Mouse (Mus musculus) frontal cortex, postnatal 14 days (tissue): ENCODE results near the gene Jade1.

ENCODE experiments used
- DNase-seq, 2 experiments: peaks; one replicate each; pipeline ENCODE4 v3.0.0; 2022; ENCODE audit warnings: low spot score in 2 of 2

Gene Jade1

DNA sequence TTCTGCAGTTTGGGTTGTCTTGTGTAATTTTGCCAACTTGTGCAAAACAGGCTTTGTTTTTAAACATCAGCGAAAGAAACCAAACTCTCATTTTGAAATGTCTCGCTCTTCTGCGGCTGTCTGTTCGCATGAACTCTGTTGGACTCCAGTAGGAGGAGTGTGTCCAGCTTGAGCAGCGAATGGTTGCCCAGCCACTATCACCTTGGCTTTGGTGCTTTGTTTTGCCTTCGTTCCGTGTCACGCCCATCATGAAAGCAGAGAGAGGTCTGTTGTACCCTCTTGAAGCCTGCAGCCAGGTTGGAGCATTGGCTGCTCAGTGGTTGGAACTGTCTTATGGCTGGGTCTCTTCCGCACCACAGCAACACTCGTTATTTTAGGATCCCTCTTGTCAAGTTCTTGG lies 43.7 kb downstream of the Jade1 start:
- DNase-seq, result no peak

DNA sequence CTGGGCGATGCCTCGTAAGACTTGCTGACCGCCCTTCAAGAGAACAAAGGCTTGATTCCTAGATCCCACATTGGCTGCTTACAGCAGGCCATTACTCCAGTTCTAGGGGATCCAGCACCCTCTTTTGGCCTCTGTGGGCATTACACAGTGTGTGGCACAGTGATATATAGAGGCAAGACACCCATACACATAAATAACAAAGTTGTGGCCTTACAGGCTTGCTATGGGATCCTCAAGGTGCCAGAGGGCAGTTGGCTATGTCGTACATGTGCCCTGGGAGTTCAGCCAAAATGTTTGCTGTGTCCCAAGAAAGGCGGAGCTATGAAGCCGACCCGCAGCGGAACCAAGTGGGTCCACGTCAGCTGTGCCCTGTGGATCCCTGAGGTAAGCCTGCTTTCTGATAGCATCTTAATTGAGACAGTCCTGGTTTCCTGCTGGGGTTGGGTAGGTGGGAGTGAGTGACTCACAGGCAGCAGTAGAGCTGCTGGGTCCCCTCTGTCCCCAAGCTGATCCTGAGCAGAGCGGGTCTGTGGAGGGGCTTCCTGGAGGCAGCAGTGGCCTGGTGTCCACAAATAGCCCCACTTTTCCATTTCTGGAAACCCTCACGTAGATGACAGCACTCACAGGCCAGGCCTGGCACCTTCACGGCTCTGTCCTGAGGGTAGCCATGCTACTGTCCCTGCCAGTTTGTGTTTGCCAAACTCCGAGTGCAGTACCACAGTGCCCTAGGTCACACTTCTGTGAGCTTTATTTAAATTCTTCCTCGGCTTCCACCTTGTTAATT lies 44.5 kb downstream of the Jade1 start:
- no peak for DNase-seq

DNA sequence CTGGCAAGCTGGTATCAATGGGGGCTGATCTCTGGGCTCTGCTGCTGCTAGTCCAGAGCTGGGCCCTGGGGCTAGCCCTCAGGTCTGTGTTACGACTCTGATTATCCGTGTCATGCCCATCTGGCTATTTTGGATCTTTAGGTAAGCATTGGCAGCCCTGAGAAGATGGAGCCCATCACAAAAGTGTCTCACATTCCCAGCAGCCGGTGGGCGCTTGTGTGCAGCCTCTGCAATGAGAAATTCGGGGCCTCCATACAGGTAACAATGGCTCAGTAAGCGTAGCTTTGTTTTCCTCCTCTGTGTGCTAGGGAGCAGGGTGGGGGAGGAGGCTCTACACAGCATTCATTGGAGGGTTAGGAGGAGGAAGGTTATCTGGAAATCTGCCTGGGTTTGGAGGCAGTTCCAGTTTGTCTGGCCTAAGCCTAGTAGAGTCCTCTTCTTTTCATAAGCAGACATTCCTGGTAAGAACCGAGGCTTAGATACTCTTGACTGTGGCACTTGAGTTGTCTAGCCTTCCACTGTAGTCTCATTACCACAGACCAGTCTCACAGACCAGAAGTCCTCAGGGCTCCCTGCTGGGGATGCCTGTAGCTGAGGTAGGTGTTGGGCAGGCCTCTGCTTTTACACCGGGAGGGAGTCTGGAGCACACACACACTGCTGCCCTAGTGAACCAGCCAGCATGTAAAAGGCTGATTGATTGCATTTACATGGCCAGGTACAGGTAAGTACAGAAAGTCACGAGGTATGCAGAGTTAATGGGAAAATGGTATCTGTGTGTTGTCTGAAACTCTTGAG lies 45.9 kb downstream of the Jade1 start:
- DNase-seq, result no peak

DNA sequence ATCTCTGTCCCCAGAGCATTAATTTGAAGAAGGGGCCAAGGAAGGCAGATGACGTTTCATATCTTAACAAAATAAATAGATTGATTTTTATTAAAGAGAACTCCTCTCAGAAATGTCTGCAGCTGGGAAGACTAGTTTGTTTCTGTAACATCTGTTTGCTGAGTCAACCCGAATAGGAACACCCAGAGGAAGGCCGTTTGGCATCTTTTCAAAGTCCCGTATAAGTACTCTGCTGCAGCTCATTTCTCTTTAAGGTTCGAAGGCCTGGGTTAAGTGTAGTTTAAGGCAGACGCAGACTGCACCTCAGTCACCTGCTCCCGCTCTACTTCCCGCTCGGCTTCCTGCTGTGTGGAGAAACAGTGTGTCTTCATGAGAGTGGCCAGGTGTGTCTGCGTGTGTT lies 47.4 kb downstream of the Jade1 start:
- no peak for DNase-seq

DNA sequence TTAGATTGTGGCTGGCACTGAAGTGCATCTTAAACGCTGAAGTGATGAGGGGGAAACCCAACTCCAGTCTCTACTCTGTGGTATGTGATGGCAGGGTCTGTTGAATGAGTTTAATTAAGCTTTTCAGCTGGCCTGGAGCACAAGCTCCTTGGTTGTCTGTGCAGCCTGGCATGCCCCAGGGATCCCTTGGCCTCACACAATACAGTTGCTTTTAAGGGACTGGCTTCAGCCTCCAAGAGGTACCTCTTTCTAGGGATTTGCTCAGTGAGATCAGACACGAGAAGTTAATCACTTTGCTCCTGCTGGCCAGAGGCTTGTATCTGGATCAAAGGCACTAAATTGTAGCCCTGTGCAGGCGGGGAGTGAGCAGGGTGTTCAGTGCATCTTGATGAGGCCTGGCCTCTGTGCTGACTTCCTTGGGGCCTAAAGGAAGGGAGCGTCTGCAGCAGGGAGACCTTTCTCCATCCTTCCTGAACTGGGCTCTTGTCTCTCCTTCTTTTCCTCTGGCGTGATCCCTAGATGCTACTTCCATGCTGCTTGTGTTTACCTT lies 48.0 kb downstream of the Jade1 start:
- no peak for DNase-seq

DNA sequence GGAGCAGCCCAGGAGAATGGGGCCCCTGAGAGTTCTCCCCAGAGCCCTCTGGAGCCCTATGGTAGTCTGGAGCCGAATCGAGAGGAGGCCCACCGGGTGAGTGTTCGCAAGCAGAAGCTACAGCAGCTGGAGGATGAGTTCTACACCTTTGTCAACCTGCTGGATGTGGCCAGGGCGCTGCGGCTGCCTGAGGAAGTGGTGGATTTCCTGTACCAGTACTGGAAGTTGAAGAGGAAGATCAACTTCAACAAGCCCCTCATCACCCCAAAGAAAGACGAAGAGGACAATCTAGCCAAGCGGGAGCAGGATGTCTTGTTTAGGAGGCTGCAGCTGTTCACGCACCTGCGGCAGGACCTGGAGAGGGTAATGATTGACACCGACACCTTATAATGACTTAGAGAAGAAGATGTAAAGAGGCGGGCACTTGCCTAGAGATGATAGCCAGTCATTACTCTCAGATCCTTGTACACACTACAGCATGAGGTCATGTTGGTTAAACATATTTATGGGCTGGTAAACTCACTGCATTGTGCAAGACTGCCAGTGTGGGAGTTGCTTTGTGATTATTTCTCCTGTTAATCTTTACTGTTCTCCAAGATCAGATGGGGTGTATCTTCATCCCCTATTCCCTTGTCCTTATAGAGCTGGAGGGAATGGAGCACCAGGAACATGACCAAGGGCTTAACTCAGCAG lies 49.2 kb downstream of the Jade1 start:
- DNase-seq, result no peak

DNA sequence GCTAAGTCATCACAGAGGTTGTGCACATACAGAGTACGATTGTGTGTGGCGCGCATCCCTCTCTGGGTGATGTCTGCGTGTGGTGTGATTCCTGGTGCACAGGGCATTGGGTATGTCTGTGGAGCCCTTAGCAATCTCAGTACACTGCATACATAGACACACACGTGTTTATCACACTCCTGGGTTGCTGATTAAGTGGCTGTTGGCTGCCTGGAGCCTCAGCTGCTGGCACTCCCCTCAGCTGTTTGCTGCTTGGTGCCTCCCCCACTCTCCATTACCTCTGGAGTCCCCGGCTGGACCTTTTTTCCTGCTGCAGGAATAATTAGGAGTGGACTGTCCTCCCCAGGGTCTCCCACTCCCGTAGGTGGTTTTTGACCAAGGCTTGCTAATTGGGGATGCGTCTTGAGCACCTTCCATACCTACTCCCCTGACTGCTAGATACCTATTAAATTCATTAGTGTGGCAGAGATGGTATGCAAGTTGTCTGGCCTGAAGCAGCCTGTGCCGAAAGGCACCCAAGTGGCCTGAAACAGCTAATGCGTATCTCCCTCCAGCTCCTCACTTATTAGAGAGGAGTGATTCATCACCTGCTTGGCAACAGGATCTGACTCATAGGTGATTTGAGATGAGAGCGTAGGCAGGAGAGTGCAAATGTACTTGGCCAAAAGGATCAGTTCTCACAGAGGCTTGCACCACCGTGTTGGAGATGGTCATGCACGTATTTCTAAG lies 50.2 kb downstream of the Jade1 start:
- DNase-seq, result no peak

DNA sequence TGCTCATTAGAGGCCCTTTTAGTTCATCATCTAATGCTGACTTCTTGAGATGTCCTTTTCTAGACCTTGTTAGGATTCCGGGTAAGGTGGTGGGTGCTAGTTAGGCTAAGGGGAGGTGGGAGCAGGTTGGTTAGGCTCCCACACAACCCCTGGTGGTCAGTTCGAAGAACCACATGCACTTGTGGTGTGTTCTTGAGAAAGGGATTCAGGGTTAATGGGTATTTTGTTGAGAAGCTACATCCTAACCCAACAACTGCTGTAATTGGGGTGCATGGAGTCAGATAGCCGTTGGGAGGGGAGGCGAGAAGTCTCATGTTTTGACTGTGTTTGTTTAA lies 50.8 kb downstream of the Jade1 start:
- DNase-seq, result no peak

DNA sequence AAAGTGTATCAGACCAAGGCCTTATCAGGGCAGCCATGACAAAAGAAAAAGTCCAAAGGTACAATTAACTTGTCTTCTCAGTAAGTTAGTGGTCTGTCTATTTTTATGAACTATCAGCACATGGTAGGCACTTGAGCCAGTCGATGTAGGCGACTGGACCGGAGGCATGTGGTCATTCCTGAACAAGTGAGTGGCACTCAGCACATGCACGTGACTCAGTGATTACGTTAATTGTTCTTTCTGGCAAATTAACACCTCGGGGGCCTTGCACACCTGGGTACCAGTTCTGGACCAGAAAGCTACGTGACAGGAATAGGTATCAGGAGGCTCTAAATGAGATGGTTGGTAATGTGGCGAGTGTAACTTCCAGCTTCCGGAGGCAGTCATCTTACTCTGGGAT lies 51.5 kb downstream of the Jade1 start:
- DNase-seq, result no peak

DNA sequence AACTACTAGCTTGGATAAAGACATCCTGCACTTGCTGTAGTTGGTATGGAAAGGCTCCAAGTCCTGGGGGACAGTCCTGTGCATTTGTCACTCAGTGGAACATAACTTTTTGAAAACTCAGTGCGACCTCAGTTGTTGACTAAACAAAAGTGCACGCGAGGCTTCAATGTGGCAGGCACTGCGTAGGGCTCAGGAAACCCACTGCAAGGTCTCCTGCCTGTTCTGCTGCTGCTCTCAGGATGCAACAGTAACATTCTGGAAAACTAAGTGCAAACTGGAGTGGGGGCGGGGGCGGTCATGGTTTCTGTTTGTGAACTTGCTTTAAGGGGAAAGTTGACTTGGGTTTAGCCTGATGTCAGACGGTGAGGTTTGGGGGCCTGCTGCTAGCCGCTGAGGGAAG lies 51.9 kb downstream of the Jade1 start:
- DNase-seq, result no peak

DNA sequence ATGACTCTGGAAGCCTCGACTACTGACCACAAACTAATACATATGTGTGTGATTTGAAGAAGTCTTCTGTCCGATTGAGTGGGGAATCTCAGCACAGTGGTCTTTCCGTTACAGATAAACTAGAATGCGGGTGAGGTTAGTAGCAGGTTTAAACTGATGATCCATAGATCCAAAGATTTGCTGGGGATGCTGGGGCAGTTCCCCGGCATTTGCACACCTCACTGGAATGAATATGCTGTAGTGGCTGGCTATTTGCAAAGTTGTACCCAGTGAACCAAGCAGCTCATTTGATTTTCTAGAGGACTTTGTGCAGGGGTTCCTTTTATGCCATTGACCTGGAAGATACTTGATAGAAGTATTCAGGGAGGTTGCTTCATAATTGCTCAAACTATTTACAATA lies 53.5 kb downstream of the Jade1 start:
- DNase-seq, result no peak

DNA sequence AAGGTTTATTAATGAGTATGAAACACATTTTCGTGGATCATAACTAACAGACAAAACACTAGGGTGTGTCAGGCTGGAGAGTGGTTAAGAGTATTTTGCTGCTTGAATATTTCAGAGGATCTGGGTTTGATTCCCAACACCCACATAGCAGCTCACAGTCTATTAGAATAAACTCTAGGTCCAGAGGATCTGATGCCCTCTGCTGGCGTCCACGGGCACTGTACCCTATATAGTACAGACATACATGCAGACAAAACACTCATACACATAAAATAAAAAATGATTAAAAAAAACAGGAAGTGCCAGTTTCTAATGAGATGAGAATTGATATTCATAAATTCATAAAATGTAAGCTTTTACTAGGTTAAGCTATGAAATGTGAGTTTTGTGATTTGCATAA lies 56.7 kb downstream of the Jade1 start:
- DNase-seq, result no peak

DNA sequence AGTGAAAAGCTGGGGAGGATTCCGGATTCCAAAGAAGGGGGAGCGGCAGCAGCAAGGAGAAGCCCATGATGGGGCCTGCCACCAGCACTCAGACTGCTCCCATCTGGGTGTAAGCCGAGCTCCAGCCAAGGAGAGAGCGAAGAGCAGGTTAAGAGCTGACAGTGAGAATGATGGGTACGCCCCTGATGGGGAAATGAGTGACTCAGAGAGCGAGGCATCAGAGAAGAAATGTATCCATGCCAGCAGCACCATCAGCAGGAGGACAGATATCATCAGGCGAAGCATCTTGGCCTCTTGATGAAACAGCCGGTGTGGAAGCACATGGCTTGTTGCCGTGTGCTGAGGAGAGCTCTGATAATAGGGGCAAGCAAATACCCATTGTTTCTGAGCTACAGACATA lies 58.2 kb downstream of the Jade1 start:
- no peak for DNase-seq

DNA sequence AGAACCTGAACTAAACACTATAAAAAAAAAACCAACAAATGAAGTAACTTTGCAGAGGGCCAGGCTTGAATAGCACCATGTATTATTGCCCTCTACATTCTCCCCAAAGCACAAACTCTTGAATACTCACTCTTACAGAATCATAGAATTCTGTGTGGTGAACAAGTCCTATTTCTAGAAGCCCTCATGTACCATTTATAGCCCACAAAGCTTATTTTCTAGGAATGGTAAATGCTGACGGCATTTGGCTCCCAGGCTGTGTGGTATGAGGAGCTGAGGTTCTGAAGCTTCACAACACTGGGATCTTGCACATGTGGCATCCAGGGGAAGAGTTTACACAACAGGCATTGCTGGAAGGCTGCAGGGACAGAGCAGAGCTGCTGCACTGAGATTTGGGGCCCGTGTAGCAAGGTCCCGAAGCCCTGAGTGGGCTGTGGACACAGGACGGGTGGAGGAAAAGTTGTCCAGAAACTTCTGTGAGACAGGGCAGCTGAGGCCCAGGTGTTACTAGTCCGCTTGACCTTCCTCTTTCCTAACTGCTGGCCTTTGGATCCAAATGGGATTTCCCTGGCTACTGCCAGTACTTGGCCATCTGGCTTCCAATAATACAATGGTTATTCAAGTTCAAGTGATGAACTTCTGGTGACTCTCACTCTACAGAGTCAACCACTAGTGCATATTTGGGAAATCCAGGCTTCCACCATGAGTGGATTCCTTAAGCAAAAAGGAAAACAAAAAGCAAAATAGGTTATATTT lies 58.9 kb downstream of the Jade1 start:
- no peak for DNase-seq

DNA sequence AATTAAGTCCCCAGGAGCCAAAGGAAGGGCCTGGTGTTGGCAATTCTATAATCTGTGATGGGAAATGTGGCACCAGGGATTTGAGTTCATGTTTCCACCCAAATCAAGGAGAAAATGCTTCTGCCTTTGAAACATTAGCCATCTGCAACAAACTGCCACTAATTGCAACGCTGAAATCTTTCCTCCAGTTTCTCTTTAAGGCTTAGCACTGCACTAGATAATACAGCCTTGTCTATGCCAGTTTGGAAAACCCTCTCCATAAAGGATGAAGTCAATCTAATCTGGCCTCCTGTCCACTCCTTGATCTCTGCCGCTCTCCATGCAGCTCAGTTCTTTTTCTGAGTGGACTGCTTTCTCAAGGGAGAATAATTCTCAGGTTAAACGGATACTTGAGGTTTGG lies 62.5 kb downstream of the Jade1 start:
- no peak for DNase-seq

DNA sequence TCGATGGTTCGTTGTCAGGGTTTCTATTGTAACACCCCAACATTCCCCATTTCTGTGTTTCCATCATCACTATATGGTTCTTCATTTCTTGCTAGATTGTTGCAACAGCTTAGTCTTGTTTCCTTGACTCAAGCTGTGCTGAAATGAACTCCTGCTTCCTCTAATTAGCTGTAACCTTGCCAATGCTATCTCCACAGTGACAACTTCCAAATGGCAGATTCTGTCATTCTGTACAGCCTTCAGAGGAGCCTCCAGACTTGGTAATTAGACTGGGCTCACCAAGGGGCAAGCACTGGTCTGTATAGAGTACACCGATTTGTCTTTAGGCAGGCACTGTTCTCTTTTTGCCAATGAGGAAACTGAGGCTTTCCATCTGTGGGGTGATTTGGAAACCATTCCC lies 63.0 kb downstream of the Jade1 start:
- DNase-seq, result no peak

DNA sequence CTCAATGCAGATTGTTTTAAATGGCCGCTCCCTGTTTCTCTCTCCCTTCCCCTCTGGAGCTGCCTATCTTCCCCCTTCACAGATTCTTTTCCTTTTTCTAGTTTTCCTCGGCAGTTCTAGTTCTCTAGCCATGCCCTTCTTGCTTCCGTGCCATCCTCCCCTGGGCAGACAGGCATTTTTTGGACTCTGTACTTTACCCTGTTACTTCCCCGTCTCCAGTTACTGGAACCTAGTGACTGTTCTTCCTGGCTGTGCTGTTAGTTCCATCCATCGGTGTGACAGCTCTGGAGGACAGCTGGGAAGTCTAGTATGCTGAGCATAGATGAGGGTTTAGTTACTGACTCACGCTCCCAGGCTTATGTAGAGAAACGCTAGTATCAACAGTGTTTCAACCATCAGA lies 65.4 kb downstream of the Jade1 start:
- no peak for DNase-seq

DNA sequence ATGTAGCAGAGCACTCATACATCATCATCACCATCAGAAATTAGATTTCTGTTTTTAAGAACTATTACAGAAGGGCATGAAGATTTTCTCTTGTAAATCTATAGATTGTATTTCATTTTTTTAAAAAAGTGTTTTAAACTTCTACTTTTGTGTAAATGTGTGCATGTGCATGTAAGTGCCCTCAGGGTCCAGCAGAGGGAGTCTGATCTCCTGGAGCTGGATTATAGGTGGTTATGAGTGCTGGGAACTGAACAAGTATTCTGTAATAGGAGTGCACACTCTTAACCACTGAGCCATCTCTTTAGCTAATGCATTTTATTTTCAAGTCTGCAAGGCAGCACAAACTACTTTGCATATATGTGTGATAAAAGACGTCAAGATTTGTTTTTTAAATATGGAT lies 100.1 kb downstream of the Jade1 start:
- no peak for DNase-seq
